Mouse (Mus musculus) cerebellum, adult 2 months (tissue): ENCODE results near the gene Slc35f2.

Experiments
- CTCF ChIP-seq: fragments of 200-500 bp; IDR thresholded peaks from 2 replicates; pipeline ENCODE4 v1.5.1; 2011; ENCODE audit warnings: low read depth, mild to moderate bottlenecking, control low read depth, low read length, moderate library complexity, borderline replicate concordance; ENCODE audit not compliant: insufficient read depth
- POLR2A ChIP-seq: fragments of 200-500 bp; IDR thresholded peaks from 2 replicates; pipeline ENCODE4 v1.6.1; 2011; ENCODE audit warnings: low read length, control low read depth, borderline replicate concordance; ENCODE audit not compliant: insufficient read depth

DNA sequence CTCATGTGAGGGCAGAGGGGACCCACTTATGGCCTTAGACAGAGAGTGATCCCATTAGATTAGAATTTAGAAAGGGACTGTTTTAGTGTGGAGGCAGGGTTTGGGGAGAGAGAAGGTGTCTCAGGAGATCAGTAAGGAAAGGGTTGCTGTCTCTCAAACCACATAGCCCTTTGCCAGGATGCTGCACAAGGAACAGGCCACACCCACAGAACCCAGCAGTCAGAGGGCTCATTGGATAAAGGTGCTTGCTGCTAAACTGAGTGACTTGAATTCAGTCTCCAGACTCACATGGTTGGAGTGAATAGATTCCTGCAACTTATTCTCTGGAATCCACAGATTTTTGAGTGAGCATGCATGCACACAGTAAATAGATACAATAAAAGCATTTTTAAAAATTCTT, 24.0 kb downstream of the Slc35f2 start:
- no peak for TF ChIP-seq CTCF
- TF ChIP-seq POLR2A = no peak
